Mouse (Mus musculus) spleen, adult 2 months (tissue): Measurements from ENCODE around the gene Eif4a1. TPM values are rescaled to one million over a fixed set of nuclear protein-coding genes. Genes with fewer than 3 reads are reported as not detected.

Source experiments
- DNase-seq, 2 experiments: peaks; one replicate each; pipeline versions ENCODE4 v3.0.0 to v3.0.0-alpha.2; 2012 to 2021; ENCODE audit warnings: low spot score in 2 of 2, low read depth in 1 of 2
- H3K27ac ChIP-seq: fragments of 200-500 bp; 2 replicates; pipeline ENCODE4 v1.5.1; 2012; ENCODE audit warnings: low read length, inconsistent platforms; ENCODE audit not compliant: insufficient read depth
- H3K27me3 ChIP-seq: fragments of 200-500 bp; 2 replicates; pipeline ENCODE4 v1.6.1; 2012; ENCODE audit warnings: mild to moderate bottlenecking, moderate library complexity, low read length, inconsistent platforms; ENCODE audit not compliant: control insufficient read depth, insufficient read depth
- H3K36me3 ChIP-seq: fragments of 200-500 bp; 2 replicates; pipeline ENCODE4 v1.6.1; 2012; ENCODE audit warnings: mild to moderate bottlenecking, low read length, inconsistent platforms; ENCODE audit not compliant: control insufficient read depth, insufficient read depth
- H3K4me1 ChIP-seq: fragments of 200-500 bp; 2 replicates; pipeline ENCODE4 v1.6.1; 2011; ENCODE audit warnings: inconsistent platforms; ENCODE audit not compliant: control insufficient read depth, insufficient read depth, insufficient read length
- H3K4me3 ChIP-seq: fragments of 200-500 bp; 2 replicates; pipeline ENCODE4 v1.5.1; 2011; ENCODE audit warnings: mild to moderate bottlenecking, inconsistent platforms; ENCODE audit not compliant: insufficient read depth, insufficient read length; ENCODE audit errors: extremely low read depth
- CTCF ChIP-seq: fragments of 200-500 bp; IDR thresholded peaks from 2 replicates; pipeline ENCODE4 v1.5.1; 2011; ENCODE audit warnings: mild to moderate bottlenecking, inconsistent platforms; ENCODE audit not compliant: insufficient read depth, insufficient read length, insufficient replicate concordance; ENCODE audit errors: extremely low read depth
- POLR2A ChIP-seq: fragments of 200-500 bp; IDR thresholded peaks from 2 replicates; pipeline ENCODE4 v1.6.1; 2011; ENCODE audit warnings: low read depth, low read length, inconsistent platforms
- WGBS: fragments of 180-500 bp; shearing (Covaris S2); methylation state at CpG from one replicate; pipeline ENCODE4 v1.1.7; 2018; 5-methylcytosine and 5-hydroxymethylcytosine counted together
- polyA plus RNA-seq: library from polyadenylated mRNA; depleted of rRNA; stranded (reverse); fragments of >200 nt; gene quantifications from 2 replicates; pipeline ENCODE4 v1.2.3, GENCODE M21; 2012

Eif4a1 gene
- polyA plus RNA-seq, 1 experiment: 196 TPM

GRCm38 (mm10) chr11:69714636-69715329 lies 42.6 kb upstream of the Eif4a1 start:
- Histone ChIP-seq H3K4me3 (no peak overlapping the region), H3K27me3 (no peaks in the 10 kb centered on the region), H3K4me1 (no peaks in the 10 kb centered on the region), H3K27ac (no peak overlapping the region), H3K36me3 (no peaks in the 10 kb centered on the region)
- no peak for TF ChIP-seq CTCF
- TF ChIP-seq POLR2A: no peak
- 93% methylated on average over 18 of the region's 18 CpGs for WGBS
- no peak for DNase-seq

- H3K27me3 ChIP-seq: no peaks in the 10 kb centered on the region
- TF ChIP-seq CTCF (no peak), POLR2A (no peak)
- no peak overlapping the region for H3K27ac ChIP-seq
These were observed 40.9 kb upstream of the Eif4a1 start for GRCm38 (mm10) chr11:69712954-69713672.

GRCm38 (mm10) chr11:69711082-69711481 lies 38.9 kb upstream of the Eif4a1 start:
- Histone ChIP-seq H3K27ac (no peak overlapping the region), H3K4me1 (no peaks in the 10 kb centered on the region), H3K4me3 (no peak overlapping the region), H3K36me3 (no peaks in the 10 kb centered on the region), H3K27me3 (no peaks in the 10 kb centered on the region)
- DNase-seq: no peak
- TF ChIP-seq POLR2A (no peak), CTCF (no peak)
- 90% methylated on average over 2 of the region's 2 CpGs for WGBS

More at GRCm38 (mm10) chr11:69712954-69713672, 40.9 kb upstream of the Eif4a1 start:
- 94% methylated on average over 20 of the region's 20 CpGs for WGBS
- no peaks in the 10 kb centered on the region for H3K36me3 ChIP-seq
- no peaks in the 10 kb centered on the region for H3K4me1 ChIP-seq
- no peak for DNase-seq
- no peak overlapping the region for H3K4me3 ChIP-seq

GRCm38 (mm10) chr11:69710470-69710869 lies 38.2 kb upstream of the Eif4a1 start:
- no peaks in the 10 kb centered on the region for H3K4me1 ChIP-seq
- no peaks in the 10 kb centered on the region for H3K27me3 ChIP-seq
- H3K27ac ChIP-seq: no peak overlapping the region
- no peaks in the 10 kb centered on the region for H3K36me3 ChIP-seq
- WGBS: 85% methylated on average over 3 of the region's 3 CpGs
- TF ChIP-seq CTCF (no peak), POLR2A (no peak)
- no peak overlapping the region for H3K4me3 ChIP-seq
- DNase-seq: no peak

- Histone ChIP-seq H3K27ac (no peak overlapping the region), H3K36me3 (no peaks in the 10 kb centered on the region), H3K4me3 (no peak overlapping the region), H3K4me1 (no peaks in the 10 kb centered on the region), H3K27me3 (no peaks in the 10 kb centered on the region)
- DNase-seq: no peak
- TF ChIP-seq CTCF (no peak), POLR2A (no peak)
- WGBS: 68% methylated on average over 11 of the region's 11 CpGs
These were observed 37.6 kb upstream of the Eif4a1 start for GRCm38 (mm10) chr11:69709554-69710446.

- Histone ChIP-seq H3K27me3 (no peaks in the 10 kb centered on the region), H3K4me1 (no peaks in the 10 kb centered on the region), H3K36me3 (no peaks in the 10 kb centered on the region), H3K4me3 (no peak overlapping the region), H3K27ac (no peak overlapping the region)
- no peak for DNase-seq
- WGBS: 81% methylated on average over 3 of the region's 3 CpGs
- no peak for TF ChIP-seq POLR2A
- no peak for TF ChIP-seq CTCF
These were observed 36.5 kb upstream of the Eif4a1 start for GRCm38 (mm10) chr11:69708614-69709265.
